Mouse (Mus musculus) midbrain, embryonic 15.5 days (tissue): ENCODE measurements around the gene Galnt10. TPM values are rescaled to one million over a fixed set of nuclear protein-coding genes. Genes with fewer than 3 reads are reported as not detected.

Experiments used
- ATAC-seq: fragments of 200-750 bp; cut with Nextera tagmentation; replicated peaks from 2 replicates; pipeline ENCODE4 v1.8.0; 2017; ENCODE audit warnings: moderate TSS enrichment
- H3K27ac ChIP-seq: fragments of 300-500 bp; sonication (generic); 2 replicates; pipeline ENCODE4 v1.5.1; 2015; ENCODE audit warnings: mild to moderate bottlenecking, inconsistent platforms
- H3K27me3 ChIP-seq: fragments of 300-500 bp; sonication (generic); replicated peaks from 2 replicates; pipeline ENCODE4 v1.6.1; 2015; ENCODE audit warnings: inconsistent platforms
- H3K36me3 ChIP-seq: fragments of 300-500 bp; sonication (generic); replicated peaks from 2 replicates; pipeline ENCODE4 v1.6.1; 2015; ENCODE audit warnings: inconsistent platforms
- H3K4me1 ChIP-seq: fragments of 300-500 bp; sonication (generic); 2 replicates; pipeline ENCODE4 v1.6.1; 2015; ENCODE audit warnings: inconsistent platforms
- H3K4me2 ChIP-seq: fragments of 300-500 bp; sonication (generic); 2 replicates; pipeline ENCODE4 v1.6.1; 2015; ENCODE audit warnings: inconsistent platforms, mild to moderate bottlenecking, moderate library complexity
- H3K4me3 ChIP-seq: fragments of 300-500 bp; sonication (generic); 2 replicates; pipeline ENCODE4 v1.5.1; 2015; ENCODE audit warnings: mild to moderate bottlenecking, inconsistent platforms
- H3K9ac ChIP-seq: fragments of 300-500 bp; sonication (generic); 2 replicates; pipeline ENCODE4 v1.6.1; 2015; ENCODE audit warnings: mild to moderate bottlenecking, inconsistent platforms
- H3K9me3 ChIP-seq: fragments of 300-500 bp; sonication (generic); 2 replicates; pipeline ENCODE4 v1.6.1; 2016; ENCODE audit warnings: inconsistent platforms
- WGBS: fragments of 180-500 bp; shearing (Covaris S2); methylation state at CpG from one replicate; pipeline ENCODE4 v1.1.7; 2015; ENCODE audit warnings: mixed read lengths; 5-methylcytosine and 5-hydroxymethylcytosine counted together
- polyA plus RNA-seq: library from polyadenylated mRNA; unstranded; fragments of >200 nt; fragmentation: Nextera tagmentation; extraction: Ambion mirVana; gene quantifications from 2 replicates; pipeline ENCODE4 v1.2.1, GENCODE M21; 2015

Galnt10 gene
- polyA plus RNA-seq, 1 experiment from 2014 or later, result 16.4 TPM

DNA sequence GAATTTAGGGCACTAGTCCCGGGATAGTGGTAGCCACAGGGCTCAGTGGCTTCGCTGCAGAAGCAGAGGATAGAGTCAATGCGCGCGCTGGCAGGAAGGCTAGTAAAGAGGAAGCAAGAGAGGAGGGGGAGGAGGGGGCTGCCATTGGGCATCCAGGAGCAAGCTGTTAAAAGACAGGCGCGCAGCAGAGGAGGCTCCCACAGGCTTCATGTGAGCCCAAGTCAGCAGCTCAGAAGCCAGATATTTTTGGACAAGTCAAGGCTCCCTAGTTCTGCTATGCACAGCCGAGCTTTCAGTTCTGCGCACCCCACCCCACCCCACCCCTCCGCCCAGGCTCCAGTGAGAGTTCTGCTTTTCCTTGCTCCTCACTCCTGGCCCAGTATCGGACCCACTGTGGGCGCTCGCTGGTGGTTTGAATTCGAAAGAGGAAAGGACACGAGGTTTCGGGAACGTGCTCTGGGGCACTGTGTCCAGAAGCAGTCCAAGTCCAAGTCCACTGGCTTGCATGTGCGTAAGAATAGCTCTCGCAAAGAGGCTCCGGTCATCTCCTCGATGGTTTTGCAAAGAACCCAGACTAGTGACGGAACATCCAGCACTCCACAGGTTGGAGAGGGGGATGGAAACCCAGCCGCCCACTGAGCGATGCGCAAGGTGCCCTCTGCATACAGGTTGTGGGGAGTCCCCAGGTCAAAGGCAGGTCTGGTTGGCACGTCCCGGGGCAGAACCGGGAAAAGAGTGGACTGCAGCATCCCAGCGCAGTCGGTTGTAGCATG lies 811 bp upstream of the Galnt10 start:
- Histone ChIP-seq H3K9ac (peak overlapping the region; percentile 65), H3K27ac (peak overlapping the region; percentile 83; the same call in 1 of the 2 replicates), H3K4me1 (peaks cover 36% of the 10 kb centered on the region), H3K27me3 (no peaks in the 10 kb centered on the region), H3K36me3 (no peaks in the 10 kb centered on the region), H3K4me2 (peak overlapping the region; percentile 94), H3K9me3 (no peaks in the 10 kb centered on the region), H3K4me3 (peak overlapping the region; percentile 78)
- peak; percentile 70 for ATAC-seq
- WGBS, result under 1% methylated on average over 30 of the region's 30 CpGs

DNA sequence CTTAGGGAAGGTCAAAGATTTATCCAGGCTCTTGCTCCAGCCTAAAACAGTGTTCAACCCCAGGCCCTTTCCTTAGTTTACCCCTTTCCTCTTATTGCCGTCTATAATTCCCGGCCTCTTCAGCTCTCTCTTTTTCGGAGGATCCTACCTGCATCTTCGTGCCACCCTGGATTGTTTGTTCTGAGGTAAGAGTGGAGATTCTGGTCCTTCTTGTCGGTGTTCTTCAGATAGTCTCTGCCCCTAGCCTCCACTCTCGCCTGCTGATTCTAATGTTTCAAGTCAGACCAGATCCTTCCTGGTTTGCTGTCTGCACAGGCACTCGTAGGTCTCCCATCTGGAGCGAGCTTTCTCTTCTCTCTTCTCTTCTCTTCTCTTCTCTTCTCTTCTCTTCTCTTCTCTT lies 605 bp downstream of the Galnt10 start:
- H3K9ac ChIP-seq, result peak overlapping the region; percentile 65
- no peaks in the 10 kb centered on the region for H3K27me3 ChIP-seq
- WGBS, result 23% methylated on average over 8 of the region's 8 CpGs
- ATAC-seq, result no peak
- peak overlapping the region; percentile 78 for H3K4me3 ChIP-seq
- no peaks in the 10 kb centered on the region for H3K9me3 ChIP-seq
- no peaks in the 10 kb centered on the region for H3K36me3 ChIP-seq
- H3K27ac ChIP-seq, result no peak overlapping the region
- peak overlapping the region; percentile 94 for H3K4me2 ChIP-seq
- H3K4me1 ChIP-seq, result peaks cover 48% of the 10 kb centered on the region

GRCm38 (mm10) chr11:57646416-57646815 lies 1.2 kb downstream of the Galnt10 start:
- H3K9ac ChIP-seq, result peak overlapping the region; percentile 17; the same call in 1 of the 2 replicates
- 21% methylated on average over 1 of the region's 1 CpGs for WGBS
- no peak for ATAC-seq
- H3K27ac ChIP-seq, result no peak overlapping the region
- H3K4me1 ChIP-seq, result peaks cover 54% of the 10 kb centered on the region
- no peaks in the 10 kb centered on the region for H3K9me3 ChIP-seq
- peak overlapping the region; percentile 94 for H3K4me2 ChIP-seq
- peak overlapping the region; percentile 78 for H3K4me3 ChIP-seq
- no peaks in the 10 kb centered on the region for H3K27me3 ChIP-seq
- H3K36me3 ChIP-seq, result no peaks in the 10 kb centered on the region

DNA sequence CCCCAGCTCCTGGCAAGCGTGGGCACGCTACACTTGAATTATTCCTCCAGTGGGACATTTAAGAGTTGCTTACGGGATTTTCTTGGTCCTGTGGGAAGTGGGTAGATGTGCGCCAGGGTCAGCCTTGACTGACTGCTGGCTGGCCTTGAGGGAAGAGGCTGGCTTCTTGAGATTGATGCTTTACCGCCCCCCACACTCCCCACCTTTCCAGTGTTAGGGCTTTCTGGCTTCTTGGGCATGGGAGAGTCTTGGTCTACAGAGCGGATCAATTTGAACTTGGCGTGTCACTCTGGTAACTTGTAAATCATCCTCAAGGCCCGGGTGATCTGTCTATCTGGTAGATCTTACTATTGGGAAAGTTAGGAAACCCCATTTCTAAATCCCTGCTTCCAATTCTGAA lies 1.7 kb downstream of the Galnt10 start:
- Histone ChIP-seq H3K27me3 (no peaks in the 10 kb centered on the region), H3K4me1 (peaks cover 59% of the 10 kb centered on the region), H3K27ac (no peak overlapping the region), H3K9me3 (no peaks in the 10 kb centered on the region), H3K4me2 (peak overlapping the region; percentile 94), H3K9ac (no peak overlapping the region), H3K36me3 (no peaks in the 10 kb centered on the region), H3K4me3 (peak overlapping the region; percentile 78)
- no peak for ATAC-seq
- WGBS, result 76% methylated on average over 8 of the region's 8 CpGs

- H3K4me3 ChIP-seq, result no peak overlapping the region
- 42% methylated on average over 5 of the region's 5 CpGs for WGBS
These were observed 2.2 kb downstream of the Galnt10 start for GRCm38 (mm10) chr11:57647446-57647845.

GRCm38 (mm10) chr11:57648196-57648800 lies 3.1 kb downstream of the Galnt10 start:
- ATAC-seq, result no peak
- Histone ChIP-seq H3K27ac (no peak overlapping the region), H3K4me2 (peak overlapping the region; percentile 94; the same call in 1 of the 2 replicates), H3K9ac (no peak overlapping the region), H3K4me3 (no peak overlapping the region), H3K4me1 (peaks cover 65% of the 10 kb centered on the region), H3K9me3 (no peaks in the 10 kb centered on the region), H3K27me3 (no peaks in the 10 kb centered on the region), H3K36me3 (no peaks in the 10 kb centered on the region)
- 89% methylated on average over 11 of the region's 11 CpGs for WGBS

More at GRCm38 (mm10) chr11:57647446-57647845, 2.2 kb downstream of the Galnt10 start:
- Histone ChIP-seq H3K4me1 (peaks cover 63% of the 10 kb centered on the region), H3K9me3 (no peaks in the 10 kb centered on the region), H3K27me3 (no peaks in the 10 kb centered on the region), H3K27ac (no peak overlapping the region), H3K4me2 (peak overlapping the region; percentile 94), H3K36me3 (no peaks in the 10 kb centered on the region), H3K9ac (no peak overlapping the region)
- no peak for ATAC-seq

- 74% methylated on average over 4 of the region's 4 CpGs for WGBS
- no peaks in the 10 kb centered on the region for H3K36me3 ChIP-seq
- H3K9me3 ChIP-seq, result no peaks in the 10 kb centered on the region
- H3K4me3 ChIP-seq, result no peak overlapping the region
- no peak overlapping the region for H3K27ac ChIP-seq
- no peak overlapping the region for H3K9ac ChIP-seq
- no peak for ATAC-seq
- H3K4me2 ChIP-seq, result no peak overlapping the region
- no peaks in the 10 kb centered on the region for H3K27me3 ChIP-seq
- peaks cover 59% of the 10 kb centered on the region for H3K4me1 ChIP-seq
These were observed 4.0 kb downstream of the Galnt10 start for GRCm38 (mm10) chr11:57649269-57649668.

DNA sequence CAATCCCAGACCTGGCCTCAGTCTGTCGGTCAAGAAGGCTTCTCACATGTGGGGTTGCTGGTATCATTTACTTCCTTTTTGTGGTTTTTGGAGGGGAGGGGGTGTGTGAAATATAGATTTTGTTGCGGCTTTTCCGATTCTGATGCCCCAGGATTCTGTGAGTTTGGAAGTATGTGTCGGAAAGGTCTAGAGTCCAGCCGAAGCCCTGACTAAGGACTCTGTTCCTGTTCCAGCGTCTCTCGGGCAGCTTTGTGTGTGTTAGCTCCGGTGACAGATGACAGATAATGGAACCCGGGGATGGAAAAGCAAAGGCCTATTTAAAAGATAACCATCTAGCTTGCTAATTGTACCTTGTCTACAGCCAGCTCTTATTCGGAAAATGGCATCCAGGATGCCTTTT lies 4.4 kb downstream of the Galnt10 start:
- Histone ChIP-seq H3K36me3 (no peaks in the 10 kb centered on the region), H3K9ac (no peak overlapping the region), H3K4me3 (no peak overlapping the region), H3K27ac (no peak overlapping the region), H3K9me3 (no peaks in the 10 kb centered on the region), H3K27me3 (no peaks in the 10 kb centered on the region), H3K4me2 (no peak overlapping the region), H3K4me1 (peaks cover 55% of the 10 kb centered on the region)
- no peak for ATAC-seq
- 77% methylated on average over 10 of the region's 10 CpGs for WGBS

- no peak overlapping the region for H3K9ac ChIP-seq
- 78% methylated on average over 2 of the region's 2 CpGs for WGBS
These were observed 5.6 kb downstream of the Galnt10 start for GRCm38 (mm10) chr11:57650867-57651266.

DNA sequence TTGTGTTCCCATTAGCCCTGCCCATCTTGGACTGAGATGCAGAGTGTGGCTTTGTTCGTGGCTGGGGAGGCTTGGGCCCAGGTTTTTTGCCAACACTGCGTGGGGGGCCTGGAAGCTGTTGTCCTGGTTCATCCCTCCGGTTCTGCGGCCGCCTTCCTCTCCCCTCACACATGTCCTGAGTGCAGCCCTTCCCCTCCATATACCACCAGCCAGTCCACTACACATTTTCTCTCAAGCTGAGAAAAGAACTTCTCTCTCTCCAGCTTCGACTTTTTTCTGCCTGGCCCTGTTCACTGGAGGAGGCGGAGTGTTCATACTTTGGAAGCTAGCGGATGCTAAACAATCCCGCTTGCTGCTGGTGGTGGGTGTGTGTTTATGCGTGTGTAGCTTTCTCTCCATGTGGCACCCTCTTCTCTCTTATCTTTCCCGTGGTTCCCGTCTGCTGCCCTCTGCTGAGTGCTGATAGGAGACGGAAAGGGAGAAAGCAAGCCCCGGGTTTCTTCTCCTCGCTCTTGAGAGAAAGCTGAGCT lies 6.1 kb downstream of the Galnt10 start:
- peak; percentile 59 for ATAC-seq

More at GRCm38 (mm10) chr11:57650867-57651266, 5.6 kb downstream of the Galnt10 start:
- Histone ChIP-seq H3K27me3 (no peaks in the 10 kb centered on the region), H3K27ac (peak overlapping the region; percentile 28; the same call in 1 of the 2 replicates), H3K9me3 (no peaks in the 10 kb centered on the region), H3K36me3 (no peaks in the 10 kb centered on the region), H3K4me2 (0 out of 2 replicates have a peak overlapping the region, but pooled peaks have one; percentile 25), H3K4me3 (no peak overlapping the region), H3K4me1 (peaks cover 50% of the 10 kb centered on the region)
- ATAC-seq, result no peak

DNA sequence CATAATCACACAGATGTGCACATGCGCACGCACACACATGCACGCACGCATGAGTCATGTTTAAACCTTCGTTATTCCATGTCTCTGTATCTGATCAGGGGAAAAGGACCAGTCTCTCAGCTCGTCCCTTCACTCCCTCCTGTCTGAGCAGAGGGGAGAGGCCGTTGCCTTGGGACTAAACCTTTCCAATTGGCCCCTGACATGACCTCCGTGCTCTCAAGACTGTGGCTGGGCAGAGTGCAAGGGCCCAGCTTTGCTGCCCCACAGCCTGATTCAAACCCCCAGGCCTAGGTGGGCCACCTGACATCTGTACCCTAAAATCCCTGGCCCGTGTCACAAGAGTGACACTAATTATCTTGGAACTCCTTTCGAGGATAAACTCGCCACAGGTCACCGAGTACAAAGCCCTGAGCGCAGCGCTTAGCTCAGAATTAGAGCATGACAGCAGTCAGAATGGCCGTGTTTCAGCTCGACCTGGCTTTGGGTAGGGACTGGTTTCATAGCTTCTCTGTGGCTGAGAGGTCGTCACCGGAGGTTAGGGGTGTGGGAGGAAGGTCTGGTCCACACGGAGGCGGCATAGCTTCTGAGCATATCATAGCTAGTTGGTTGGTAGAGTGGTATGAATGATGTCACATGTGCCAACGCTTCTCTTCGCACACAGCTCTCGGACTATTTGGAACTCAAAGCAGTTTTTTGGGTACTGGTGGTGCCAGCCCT lies 7.1 kb downstream of the Galnt10 start:
- 0 out of 2 replicates have a peak, but pooled peaks have one; percentile 5 for ATAC-seq
- Histone ChIP-seq H3K27me3 (no peaks in the 10 kb centered on the region), H3K4me3 (no peak overlapping the region), H3K9ac (no peak overlapping the region), H3K4me1 (peaks cover 44% of the 10 kb centered on the region), H3K4me2 (no peak overlapping the region), H3K36me3 (no peaks in the 10 kb centered on the region), H3K27ac (peak overlapping the region; percentile 28; the same call in 1 of the 2 replicates), H3K9me3 (no peaks in the 10 kb centered on the region)
- WGBS, result 53% methylated on average over 23 of the region's 23 CpGs

More for the DNA sequence above, 6.1 kb downstream of the Galnt10 start:
- Histone ChIP-seq H3K36me3 (no peaks in the 10 kb centered on the region), H3K4me3 (no peak overlapping the region), H3K27ac (peak overlapping the region; percentile 28; the same call in 1 of the 2 replicates), H3K9ac (0 out of 2 replicates have a peak overlapping the region, but pooled peaks have one; percentile 16), H3K4me2 (peak overlapping the region; percentile 25), H3K4me1 (peaks cover 46% of the 10 kb centered on the region), H3K9me3 (no peaks in the 10 kb centered on the region), H3K27me3 (no peaks in the 10 kb centered on the region)
- WGBS, result 29% methylated on average over 15 of the region's 15 CpGs
